Mouse (Mus musculus): ENCODE data around the gene Zbtb6.

DNA sequence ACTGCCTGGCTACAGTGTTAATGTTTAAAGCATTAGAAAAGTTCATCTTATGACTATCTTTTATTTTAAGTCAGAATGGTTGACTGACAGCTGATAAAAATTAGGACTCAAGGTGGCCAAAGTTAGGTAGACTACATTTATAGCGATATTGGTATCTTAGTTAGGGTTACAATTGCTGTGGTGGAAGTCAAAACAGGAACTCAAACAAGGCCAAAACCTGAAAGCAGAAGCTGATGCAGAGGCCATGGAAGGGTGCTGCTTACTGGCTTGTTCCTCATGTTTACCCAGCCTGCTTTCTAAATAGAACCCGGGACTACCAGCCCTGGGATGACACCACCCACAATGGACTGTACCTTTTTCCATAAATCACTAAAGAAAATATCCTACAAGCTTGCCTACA is 41.2 kb upstream of the Zbtb6 start:
- TF ChIP-seq CTCF (IDR thresholded peaks at IDR 0.05; ENCODE audit: low read depth) (no peak), EP300 (IDR thresholded peaks at IDR 0.05; ENCODE audit: low read depth) (no peak)
